Mouse (Mus musculus) embryo, embryonic 10 days (tissue): ENCODE measurements around the gene Ppp2r1b.
A peak's percentile ranks its signal among the peaks of the same experiment; 100 is the strongest.
"Not testable (repeated sequence)": the region's sequence is repeated elsewhere in the genome, so short reads cannot be mapped to it uniquely, and the experiment has no call there.

Experiments
- DNase-seq: peaks from one replicate; pipeline ENCODE4 v3.0.0-alpha.2; 2015; ENCODE audit warnings: low spot score

Gene Ppp2r1b

DNA sequence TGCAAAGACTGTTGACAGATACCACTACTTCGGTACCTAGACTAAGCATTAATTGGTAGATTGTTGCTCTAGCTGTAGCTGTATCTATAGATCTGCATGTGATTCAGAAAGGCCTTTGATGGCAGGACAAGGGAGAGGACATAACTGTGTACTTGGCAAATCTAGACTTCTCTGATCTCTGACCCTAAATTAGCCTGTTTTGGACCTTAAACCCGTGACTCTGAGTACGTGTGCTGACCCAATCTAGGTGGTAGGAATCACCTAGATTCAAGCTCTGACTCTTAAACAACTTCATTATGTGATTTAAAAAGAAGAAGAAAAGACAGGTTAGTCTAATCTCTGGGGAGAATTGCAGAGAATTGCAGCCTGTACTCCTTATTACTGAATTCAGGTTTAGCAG, at the start of gene Ppp2r1b:
TSS of gene Ppp2r1b (plus strand) at position 221 of the 400 bp plus-strand sequence.
- DNase-seq, result no peak

GRCm38 (mm10) chr9:50796776-50797175, 48.3 kb upstream of the Ppp2r1b start:
- no peak for DNase-seq

- DNase-seq, result no peak
These were observed 47.5 kb upstream of the Ppp2r1b start for GRCm38 (mm10) chr9:50797641-50798040.

- no peak for DNase-seq
These were observed 46.7 kb upstream of the Ppp2r1b start for GRCm38 (mm10) chr9:50798368-50798767.

- peak; percentile 82 for DNase-seq
These were observed 44.1 kb upstream of the Ppp2r1b start for GRCm38 (mm10) chr9:50800985-50801384.

DNA sequence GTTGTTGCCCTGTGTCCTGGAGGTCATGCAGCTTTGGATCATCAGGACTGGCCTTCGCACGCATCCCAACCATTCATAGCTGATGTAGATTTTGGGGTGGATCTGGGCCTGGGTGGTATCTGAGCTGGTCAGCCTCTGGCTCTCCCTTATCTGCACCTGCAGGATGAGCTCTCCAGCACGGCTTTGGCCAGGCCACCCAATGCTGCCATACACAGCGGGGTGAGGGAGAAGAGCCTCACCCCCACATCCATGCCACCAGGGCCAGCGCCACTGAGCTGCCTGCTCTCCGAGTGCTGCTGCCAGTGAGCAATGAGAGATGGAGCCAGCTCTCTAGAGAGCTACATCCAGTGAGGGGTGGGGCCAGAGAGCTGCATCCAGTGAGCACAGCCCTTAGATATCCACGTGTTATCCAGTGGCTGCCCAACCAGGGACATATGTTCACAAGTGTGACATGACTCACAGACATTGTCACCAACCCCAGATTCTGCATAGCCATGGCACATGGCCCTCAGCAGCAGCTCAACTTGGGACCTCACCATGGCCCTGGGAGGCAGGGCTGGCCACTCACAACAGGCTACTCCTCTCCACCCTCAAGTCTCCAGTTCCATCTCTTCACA, 41.9 kb upstream of the Ppp2r1b start:
- DNase-seq, result no peak

DNA sequence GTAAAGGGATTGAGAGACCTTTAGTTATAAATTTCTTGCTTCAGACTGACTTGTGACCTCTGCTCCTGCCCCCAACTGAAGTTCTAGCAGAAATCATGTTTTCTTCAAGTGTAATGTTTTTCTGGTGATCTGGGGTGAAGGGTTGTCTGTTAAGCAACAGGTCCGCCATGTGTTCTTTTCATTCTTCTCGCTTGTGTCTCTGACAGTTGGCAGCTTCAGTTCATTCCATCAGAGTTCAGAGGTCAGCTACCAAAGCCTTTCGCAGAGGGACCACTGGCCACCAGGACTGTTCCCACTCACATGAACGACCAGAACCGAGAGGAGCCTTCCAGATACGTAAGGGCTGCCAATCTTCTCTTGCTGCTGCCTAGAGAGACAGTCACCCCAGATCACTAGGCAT, 36.6 kb upstream of the Ppp2r1b start:
- DNase-seq, result no peak

GRCm38 (mm10) chr9:50809146-50809545, 36.0 kb upstream of the Ppp2r1b start:
- DNase-seq, result no peak

- no peak for DNase-seq
These were observed 33.9 kb upstream of the Ppp2r1b start for GRCm38 (mm10) chr9:50811187-50811586.

- DNase-seq, result no peak
These were observed 33.4 kb upstream of the Ppp2r1b start for GRCm38 (mm10) chr9:50811746-50812145.

DNA sequence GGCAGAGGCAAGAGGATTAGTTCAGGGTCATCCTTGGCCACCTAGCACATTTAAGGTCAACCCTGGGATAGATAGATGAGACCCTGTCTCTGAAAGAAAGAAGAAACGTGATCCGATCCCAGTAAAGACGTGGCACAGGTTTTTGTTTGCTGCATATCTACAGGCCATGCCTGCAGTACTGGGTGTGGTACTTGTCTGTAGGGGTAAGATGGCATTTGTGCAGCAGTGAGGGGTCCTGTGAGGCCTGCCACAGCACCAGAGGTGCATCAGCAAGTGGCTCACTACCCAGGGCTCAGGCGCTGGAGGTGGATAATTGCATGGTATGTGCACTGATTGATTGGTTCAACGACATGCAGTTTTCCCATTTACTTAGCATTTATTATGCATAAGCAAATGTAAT, 31.3 kb upstream of the Ppp2r1b start:
- DNase-seq, result no peak

DNA sequence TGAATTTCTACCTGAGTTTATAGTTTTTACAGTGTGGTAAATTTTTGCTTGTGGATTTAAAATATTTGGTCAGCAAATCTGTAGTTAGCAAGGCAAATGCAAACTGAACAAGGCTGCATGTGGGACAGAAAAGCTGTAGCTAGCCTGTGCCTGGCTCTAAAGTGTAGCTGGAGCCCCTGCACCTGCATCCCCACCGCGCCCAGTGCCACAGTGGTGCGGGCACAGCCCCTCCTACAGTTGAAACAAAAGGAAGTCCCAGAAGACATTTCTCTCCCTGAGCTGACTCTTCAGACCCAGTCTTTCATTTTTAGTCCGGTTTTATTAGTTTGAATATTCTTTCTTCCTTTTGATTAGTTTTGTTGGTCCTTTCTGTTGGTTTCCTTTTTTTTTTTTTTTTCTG, 29.4 kb upstream of the Ppp2r1b start:
- no peak for DNase-seq

- no peak for DNase-seq
These were observed 28.6 kb upstream of the Ppp2r1b start for GRCm38 (mm10) chr9:50816512-50816911.

DNA sequence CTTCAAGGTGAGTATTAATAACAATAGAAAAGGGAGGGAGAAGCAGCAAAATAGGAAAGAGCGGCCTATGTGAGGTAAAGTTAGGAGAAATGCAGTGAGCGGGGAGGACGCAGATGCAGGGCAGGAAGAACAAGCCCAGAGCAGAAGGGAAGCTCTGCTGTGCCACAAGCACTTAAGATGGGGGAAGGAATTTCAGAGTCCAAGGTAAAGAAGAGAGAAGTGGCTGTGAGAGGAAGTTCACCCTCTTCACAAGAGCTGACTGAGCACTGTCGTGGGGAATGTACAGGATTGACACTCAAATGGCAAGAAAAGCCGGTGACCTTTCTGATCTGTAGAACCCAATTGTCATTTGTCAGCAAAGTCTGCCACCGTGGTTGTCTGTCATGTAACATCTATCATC, 27.1 kb upstream of the Ppp2r1b start:
- no peak for DNase-seq

DNA sequence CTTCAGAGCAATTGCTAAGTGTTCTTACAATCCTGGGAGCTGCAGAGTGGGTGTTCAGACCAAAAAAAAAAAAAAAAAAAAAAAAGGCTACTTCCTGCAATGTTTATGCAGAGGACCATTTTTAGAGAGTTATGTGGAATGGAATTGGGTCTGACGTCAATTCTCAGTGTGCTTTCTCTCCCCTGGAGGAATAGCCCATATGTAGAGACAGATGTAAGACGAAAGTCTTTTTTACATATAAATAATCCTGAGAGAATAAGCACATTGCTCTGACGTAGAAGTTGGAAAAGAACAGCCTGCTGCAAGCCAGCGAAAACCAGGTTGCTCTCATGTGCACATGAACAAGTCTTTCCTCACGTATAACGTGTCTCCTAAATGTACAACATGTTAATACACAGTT, 25.4 kb upstream of the Ppp2r1b start:
- no peak for DNase-seq

GRCm38 (mm10) chr9:50821651-50822050, 23.4 kb upstream of the Ppp2r1b start:
- DNase-seq, result no peak

- DNase-seq, result no peak
These were observed 22.9 kb upstream of the Ppp2r1b start for GRCm38 (mm10) chr9:50822216-50822615.

DNA sequence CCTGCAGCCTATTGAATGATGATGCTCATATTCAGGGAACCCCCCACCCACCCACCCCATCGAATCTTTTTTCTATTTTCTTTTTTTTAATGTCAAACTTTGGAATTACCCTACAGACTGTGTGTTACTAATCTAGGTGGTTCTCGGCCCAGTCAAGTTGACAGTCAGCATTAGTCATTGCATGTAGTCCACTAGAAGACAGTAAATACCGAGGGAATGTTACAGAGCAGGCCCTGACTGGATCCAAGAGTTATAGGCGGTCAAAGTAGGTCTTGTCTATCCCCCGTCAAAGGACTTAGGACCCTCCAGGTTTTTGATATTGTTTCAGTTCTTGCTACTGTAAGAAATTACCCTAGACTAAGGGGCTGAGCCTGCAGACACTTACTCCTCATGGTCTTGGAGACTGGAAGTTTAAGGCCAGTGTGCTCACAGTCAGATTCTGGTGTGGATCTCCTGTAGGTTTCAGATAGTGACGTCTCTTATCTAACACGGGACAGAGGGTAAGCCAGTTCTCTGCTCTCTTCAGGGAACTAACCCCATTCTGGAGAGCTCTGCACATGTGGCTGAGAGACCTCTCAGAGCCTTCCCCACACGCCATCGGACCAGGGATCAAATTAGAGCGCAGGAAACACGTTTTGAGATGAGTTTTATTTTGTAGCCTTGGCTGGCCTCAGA, 21.2 kb upstream of the Ppp2r1b start:
- DNase-seq, result no peak

DNA sequence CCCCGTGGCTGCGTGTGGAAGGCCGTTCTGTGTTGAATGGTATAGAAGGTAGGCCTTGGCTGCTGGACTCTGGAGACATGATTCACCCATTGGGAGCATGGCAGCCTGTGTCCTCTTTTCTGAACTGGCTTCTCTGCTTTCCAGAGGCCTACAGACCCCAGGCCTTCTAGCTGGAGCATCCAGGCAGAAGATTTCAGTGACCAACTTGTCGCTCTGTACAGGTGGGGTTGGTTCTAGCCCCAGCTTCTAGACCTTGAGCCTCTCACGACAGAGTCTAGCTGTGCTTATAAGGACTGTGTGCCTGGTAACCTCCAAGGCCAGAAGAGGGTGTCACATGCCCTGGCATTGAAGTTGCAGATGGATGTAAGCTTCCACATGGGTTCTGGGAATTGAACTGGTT, 13.6 kb upstream of the Ppp2r1b start:
- no peak for DNase-seq

- no peak for DNase-seq
These were observed 12.9 kb upstream of the Ppp2r1b start for GRCm38 (mm10) chr9:50832162-50832561.

DNA sequence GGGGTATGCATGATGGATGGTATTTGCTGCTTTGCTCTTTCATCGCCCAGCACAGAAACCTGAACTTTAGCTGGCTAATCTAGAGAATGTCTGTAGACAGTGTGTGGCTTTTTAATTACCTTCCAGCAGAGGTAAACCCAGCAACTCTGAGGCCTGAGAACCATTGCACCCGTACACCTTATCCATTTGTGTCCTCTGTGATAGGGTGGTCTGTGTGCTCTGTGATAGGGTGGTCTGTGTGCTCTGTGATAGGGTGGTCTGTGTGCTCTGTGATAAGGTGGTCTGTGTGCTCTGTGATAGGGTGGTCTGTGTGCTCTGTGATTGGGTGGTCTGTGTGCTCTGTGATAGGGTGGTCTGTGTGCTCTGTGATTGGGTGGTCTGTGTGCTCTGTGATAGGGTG, 12.5 kb upstream of the Ppp2r1b start:
- not testable (repeated sequence) for DNase-seq

DNA sequence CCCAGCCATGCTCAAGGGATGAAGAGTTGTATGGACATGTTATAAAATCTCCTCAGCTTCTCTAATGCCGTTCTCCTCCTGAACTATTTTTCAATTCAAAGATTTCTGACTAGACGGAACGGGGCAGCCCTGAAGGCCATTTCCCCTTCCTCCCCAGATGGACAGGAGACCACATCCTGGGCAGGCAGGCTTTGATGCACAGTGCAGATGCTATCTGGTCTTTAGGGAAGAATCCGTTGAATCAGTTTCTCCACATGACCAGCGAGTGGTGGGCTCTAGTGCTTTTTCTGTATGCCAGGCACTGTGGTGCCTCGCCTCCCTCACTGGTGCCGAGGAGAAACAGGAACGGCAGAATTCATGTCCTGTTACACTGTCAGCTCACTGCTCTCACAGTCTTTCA, 11.3 kb upstream of the Ppp2r1b start:
- DNase-seq, result no peak

DNA sequence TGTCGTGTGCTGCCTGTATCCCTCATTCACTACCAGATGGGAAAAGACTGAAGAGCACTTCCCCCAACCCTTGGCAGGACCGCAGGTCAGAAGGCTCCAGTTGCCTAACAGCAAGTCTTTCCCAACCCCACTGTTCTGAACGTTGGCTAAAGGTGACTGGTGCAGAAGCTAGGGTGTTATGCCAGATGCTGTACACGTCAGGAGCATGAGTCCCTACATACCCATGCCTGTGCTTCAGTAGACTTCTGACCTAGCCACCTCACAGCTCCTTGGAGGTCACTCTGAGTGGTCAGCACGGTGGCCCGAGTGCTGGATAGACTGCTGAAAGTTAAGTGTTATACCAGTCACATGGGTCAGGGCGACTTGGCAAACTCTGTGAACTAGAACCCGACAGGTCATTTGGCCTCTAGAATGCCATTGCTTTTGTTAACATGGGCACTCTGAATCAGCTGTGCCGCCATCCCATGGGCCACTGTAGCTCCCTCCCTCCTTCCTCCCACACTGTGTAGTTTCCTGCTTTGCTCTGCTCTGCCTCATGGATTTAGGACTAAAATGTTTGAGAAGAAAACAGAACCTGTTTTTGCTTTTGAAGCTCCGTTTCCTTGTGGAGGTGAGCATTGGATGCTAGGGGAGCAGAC, 9.9 kb upstream of the Ppp2r1b start:
- no peak for DNase-seq

GRCm38 (mm10) chr9:50836097-50836496, 9.0 kb upstream of the Ppp2r1b start:
- no peak for DNase-seq
